Mouse (Mus musculus) kidney, adult 2 months (tissue): Measurements from ENCODE around the gene Aox3. TPM values are rescaled to one million over a fixed set of nuclear protein-coding genes. Genes with fewer than 3 reads are reported as not detected.

Source experiments
- DNase-seq: peaks from one replicate; pipeline ENCODE4 v3.0.0; 2021
- H3K27ac ChIP-seq: fragments of 200-500 bp; 2 replicates; pipeline ENCODE4 v1.5.1; 2012; ENCODE audit warnings: low read depth, low read length, control low read depth, inconsistent platforms; ENCODE audit not compliant: insufficient read depth
- H3K27me3 ChIP-seq: fragments of 200-500 bp; replicated peaks from 2 replicates; pipeline ENCODE4 v1.6.1; 2012; ENCODE audit warnings: mild to moderate bottlenecking, moderate library complexity, low read length, inconsistent platforms; ENCODE audit not compliant: control insufficient read depth, insufficient read depth
- H3K36me3 ChIP-seq: fragments of 200-500 bp; 2 replicates; pipeline ENCODE4 v1.6.1; 2012; ENCODE audit warnings: mild to moderate bottlenecking, moderate library complexity, low read length, inconsistent platforms; ENCODE audit not compliant: control insufficient read depth, insufficient read depth
- H3K4me1 ChIP-seq: fragments of 200-500 bp; 2 replicates; pipeline ENCODE4 v1.6.1; 2011; ENCODE audit warnings: low read length; ENCODE audit not compliant: control insufficient read depth, insufficient read depth
- H3K4me3 ChIP-seq: fragments of 200-500 bp; 2 replicates; pipeline ENCODE4 v1.5.1; 2011; ENCODE audit warnings: mild to moderate bottlenecking, low read depth, low read length, control low read depth; ENCODE audit not compliant: insufficient read depth
- CTCF ChIP-seq: fragments of 200-500 bp; conservative IDR thresholded peaks from 2 replicates; pipeline ENCODE4 v1.5.1; 2011; ENCODE audit warnings: low read depth, mild to moderate bottlenecking, control low read depth, low read length, moderate library complexity, mixed read lengths; ENCODE audit not compliant: insufficient read depth, insufficient read length
- POLR2A ChIP-seq: fragments of 200-500 bp; IDR thresholded peaks from one replicate; pipeline ENCODE4 v1.6.1; 2011; ENCODE audit warnings: low read depth, low read length, control low read depth
- WGBS: fragments of 180-500 bp; shearing (Covaris S2); methylation state at CpG from one replicate; pipeline ENCODE4 v1.1.7; 2018; 5-methylcytosine and 5-hydroxymethylcytosine counted together
- polyA plus RNA-seq: library from polyadenylated mRNA; depleted of rRNA; stranded (reverse); fragments of >200 nt; gene quantifications from 2 replicates; pipeline ENCODE4 v1.2.3, GENCODE M21; 2012

Aox3 gene
- polyA plus RNA-seq, 1 experiment = 1.1 TPM

DNA sequence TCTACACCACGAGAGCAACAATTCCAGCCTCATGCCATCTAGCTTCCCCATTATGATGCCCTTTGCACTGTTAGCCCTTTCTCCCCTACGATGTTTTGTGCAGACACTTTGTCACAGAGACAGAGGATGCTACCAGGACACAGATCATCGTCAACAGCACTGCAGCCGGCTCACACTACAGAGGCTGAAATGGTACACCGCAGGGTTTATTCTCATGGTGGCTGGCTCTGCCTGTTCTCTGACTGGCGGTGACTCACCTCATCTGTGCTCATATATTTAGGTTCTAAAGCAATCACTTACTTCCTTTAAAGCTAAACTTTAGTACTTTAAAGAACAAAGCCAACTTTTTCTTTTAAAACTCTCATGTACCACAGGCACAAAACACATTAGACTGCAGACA is 34.8 kb downstream of the Aox3 start:
- no peak for TF ChIP-seq CTCF
- no peak for TF ChIP-seq POLR2A
- 40% methylated on average over 6 of the region's 6 CpGs for WGBS
- H3K27me3 ChIP-seq = no peaks in the 10 kb centered on the region
- no peak for DNase-seq
- H3K27ac ChIP-seq = no peak overlapping the region
- no peaks in the 10 kb centered on the region for H3K4me1 ChIP-seq
- no peaks in the 10 kb centered on the region for H3K36me3 ChIP-seq
- H3K4me3 ChIP-seq = no peak overlapping the region

DNA sequence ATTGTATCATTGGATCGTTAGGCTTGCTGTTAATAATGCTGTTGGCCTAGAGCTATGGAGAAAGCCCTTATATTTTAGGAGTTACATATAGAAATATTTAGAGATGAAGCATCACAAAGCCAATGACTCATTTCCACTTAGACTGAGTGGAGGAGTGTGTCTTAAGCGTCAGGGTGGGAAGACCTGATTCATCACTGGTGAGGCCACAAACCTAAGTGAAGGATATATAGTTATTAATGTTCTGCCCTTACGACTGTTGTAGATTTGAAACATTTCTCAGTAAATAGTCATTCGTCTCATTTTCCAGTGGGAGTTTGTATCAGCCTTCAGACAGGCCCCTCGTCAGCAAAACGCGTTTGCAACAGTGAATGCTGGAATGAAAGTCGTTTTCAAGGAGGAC is 39.3 kb downstream of the Aox3 start:
- Histone ChIP-seq H3K4me3 (no peak overlapping the region), H3K27me3 (no peaks in the 10 kb centered on the region), H3K4me1 (no peaks in the 10 kb centered on the region), H3K27ac (no peak overlapping the region), H3K36me3 (no peaks in the 10 kb centered on the region)
- no peak for DNase-seq
- WGBS = 67% methylated on average over 8 of the region's 8 CpGs
- TF ChIP-seq POLR2A = no peak
- TF ChIP-seq CTCF = no peak

DNA sequence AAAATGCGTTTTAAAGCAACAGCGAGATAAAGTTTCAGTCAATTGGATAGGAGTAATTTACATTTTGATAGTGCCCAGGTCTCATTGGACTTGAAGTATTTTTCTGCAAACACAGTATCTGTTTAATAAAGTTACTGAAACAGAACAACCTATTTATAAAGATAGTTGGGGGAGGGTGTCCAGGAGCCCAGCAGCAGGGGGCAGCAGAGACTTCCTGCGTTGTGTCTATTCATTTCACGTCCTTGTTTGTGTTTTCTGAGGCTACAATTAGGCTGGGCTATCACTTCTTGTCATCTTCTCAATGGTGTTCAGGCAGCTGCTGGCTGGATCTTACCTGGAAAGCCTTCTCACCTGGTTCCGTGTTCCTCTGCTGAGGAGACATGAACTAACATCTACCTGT is 43.8 kb downstream of the Aox3 start:
- H3K27ac ChIP-seq = no peak overlapping the region
- no peak overlapping the region for H3K4me3 ChIP-seq
- WGBS = 31% methylated on average over 5 of the region's 5 CpGs
- no peaks in the 10 kb centered on the region for H3K27me3 ChIP-seq
- no peak for TF ChIP-seq POLR2A
- peak; percentile 65 for TF ChIP-seq CTCF
- DNase-seq = peak; percentile 34
- H3K36me3 ChIP-seq = no peaks in the 10 kb centered on the region
- no peaks in the 10 kb centered on the region for H3K4me1 ChIP-seq

DNA sequence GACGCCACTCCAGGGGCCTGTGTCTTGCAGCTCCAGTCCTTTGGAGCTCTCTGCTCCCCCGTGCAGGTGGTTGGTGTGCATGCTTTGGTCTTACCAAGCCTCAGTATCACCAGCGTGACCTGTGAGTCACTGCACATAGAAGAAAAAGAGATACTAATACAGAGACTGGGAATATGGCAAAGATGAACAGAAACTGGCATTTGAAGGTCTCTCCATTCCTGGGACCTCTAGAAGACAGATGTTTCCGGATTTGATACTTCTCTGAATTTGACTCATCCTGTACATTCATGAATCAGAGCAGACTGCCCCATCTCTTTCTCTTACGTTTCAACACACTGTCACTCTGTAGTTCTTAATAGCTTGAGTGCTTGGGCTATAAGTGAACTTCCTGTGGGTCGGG is 57.0 kb downstream of the Aox3 start:
- no peaks in the 10 kb centered on the region for H3K4me1 ChIP-seq
- no peak for DNase-seq
- no peak overlapping the region for H3K4me3 ChIP-seq
- TF ChIP-seq CTCF (no peak), POLR2A (no peak)
- H3K36me3 ChIP-seq = no peaks in the 10 kb centered on the region
- WGBS = 75% methylated on average over 6 of the region's 6 CpGs
- no peak overlapping the region for H3K27ac ChIP-seq
- no peaks in the 10 kb centered on the region for H3K27me3 ChIP-seq

DNA sequence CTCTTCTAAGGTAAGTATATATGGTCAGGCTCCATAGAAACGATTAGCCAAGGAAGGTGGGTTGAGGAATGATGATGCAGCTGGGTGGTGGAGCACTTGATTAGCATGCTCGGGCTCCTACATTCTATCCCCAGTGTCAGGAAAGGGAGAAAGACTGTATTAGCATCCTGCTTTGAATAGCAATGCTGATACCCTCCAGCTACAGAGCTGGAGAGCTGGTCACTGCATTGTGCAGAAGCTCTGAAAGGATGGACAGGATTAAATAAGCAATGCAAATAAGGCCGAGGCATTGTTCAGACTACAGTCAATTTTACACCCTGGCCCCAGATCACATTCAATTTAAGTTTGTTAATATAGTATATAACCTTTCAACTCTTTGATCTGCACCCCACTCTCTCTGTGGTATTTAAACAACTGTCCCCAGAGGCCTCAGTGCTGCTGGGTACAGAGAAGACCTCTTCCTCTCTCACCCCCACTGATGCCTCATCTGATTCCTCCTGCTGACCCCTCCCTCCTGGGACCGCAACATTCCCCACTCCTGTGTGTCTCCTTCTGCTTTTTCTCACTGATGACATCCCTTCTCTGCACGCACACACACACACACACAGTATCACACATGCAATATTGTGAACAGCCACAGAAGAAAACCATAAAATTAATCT is 75.7 kb downstream of the Aox3 start:
- TF ChIP-seq CTCF (no peak), POLR2A (no peak)
- Histone ChIP-seq H3K4me3 (no peak overlapping the region), H3K27ac (no peak overlapping the region), H3K36me3 (no peaks in the 10 kb centered on the region), H3K4me1 (no peaks in the 10 kb centered on the region), H3K27me3 (no peaks in the 10 kb centered on the region)
- WGBS = 67% methylated on average over 5 of the region's 5 CpGs
- no peak for DNase-seq

DNA sequence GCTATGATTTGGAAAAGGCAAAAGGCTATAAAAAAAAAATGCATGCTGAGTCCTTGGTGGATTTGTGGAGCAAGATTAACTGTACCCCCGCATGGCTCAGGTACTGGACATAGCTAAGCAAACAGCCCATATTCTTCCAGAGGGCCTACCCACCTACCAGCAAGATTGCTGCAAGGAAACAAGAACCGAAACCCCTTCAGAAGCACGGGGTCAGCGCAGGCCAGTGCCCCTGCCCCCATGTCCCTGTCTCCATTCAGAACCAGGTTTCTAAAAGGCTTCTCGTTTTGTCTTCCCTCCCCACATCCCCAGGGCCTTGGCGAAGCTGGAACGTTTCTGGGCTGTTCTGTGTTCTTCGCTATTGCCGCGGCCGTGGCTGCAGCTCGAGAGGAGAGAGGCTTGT is 81.4 kb downstream of the Aox3 start:
- Histone ChIP-seq H3K4me1 (no peaks in the 10 kb centered on the region), H3K36me3 (no peaks in the 10 kb centered on the region), H3K27me3 (no peaks in the 10 kb centered on the region), H3K27ac (no peak overlapping the region), H3K4me3 (no peak overlapping the region)
- no peak for TF ChIP-seq POLR2A
- no peak for TF ChIP-seq CTCF
- 80% methylated on average over 12 of the region's 12 CpGs for WGBS
- no peak for DNase-seq

DNA sequence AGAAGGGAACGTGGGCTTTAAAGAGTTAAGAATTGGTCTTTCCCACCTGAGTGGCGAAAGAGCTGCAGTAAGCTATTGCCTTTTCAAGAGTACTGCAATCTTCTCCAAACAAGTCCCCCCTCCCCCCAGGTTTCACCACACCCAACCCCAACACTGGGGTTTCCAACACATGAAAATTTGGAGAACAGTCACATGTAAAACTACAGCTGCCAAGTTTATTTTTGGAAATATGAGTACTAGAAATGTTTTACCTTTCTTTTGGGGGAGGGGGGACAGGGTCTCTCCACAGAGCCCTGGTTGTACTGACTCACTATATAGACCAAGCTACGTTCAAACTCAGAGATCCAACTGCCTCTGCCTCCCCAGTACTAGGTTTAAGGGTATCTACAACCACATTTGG is 82.1 kb downstream of the Aox3 start:
- DNase-seq = no peak
- Histone ChIP-seq H3K27ac (no peak overlapping the region), H3K36me3 (no peaks in the 10 kb centered on the region), H3K4me1 (no peaks in the 10 kb centered on the region), H3K27me3 (no peaks in the 10 kb centered on the region), H3K4me3 (no peak overlapping the region)
- no peak for TF ChIP-seq CTCF
- TF ChIP-seq POLR2A = no peak
- 78% methylated on average over 3 of the region's 3 CpGs for WGBS
